Mouse (Mus musculus) left cerebral cortex, postnatal 25 days (tissue): Measurements from ENCODE around the gene Lmtk3. TPM values are rescaled to one million over a fixed set of nuclear protein-coding genes. Genes with fewer than 3 reads are reported as not detected.

ENCODE experiments used
- DNase-seq, 2 experiments: peaks; one replicate each; pipeline ENCODE4 v3.0.0; 2022; ENCODE audit warnings: low spot score in 2 of 2, mixed read lengths in 1 of 2
- intact Hi-C: fragments of 180-260 bp; cut with DNase I; formaldehyde crosslinking; loops from one replicate; pipeline ENCODE4 v1.15.1; 2025
- total RNA-seq, 2 experiments: library from RNA; stranded (reverse); gene quantifications; 2 replicates each; pipeline ENCODE4 v1.2.3; 2021

Gene Lmtk3
- total RNA-seq, 2 experiments from 2014 or later, result 220 to 235 TPM

GRCm38 (mm10) chr7:45800001-45800400 lies 16.5 kb downstream of the Lmtk3 start:
- DNase-seq, result no peak
- intact Hi-C loops, result loop anchor here (2.0 to 5.0 kb wide), 2 partner anchors 15 to 83 kb away; partner anchors contain the start of genes Rpl18, Sphk2 and Sult2b1

DNA sequence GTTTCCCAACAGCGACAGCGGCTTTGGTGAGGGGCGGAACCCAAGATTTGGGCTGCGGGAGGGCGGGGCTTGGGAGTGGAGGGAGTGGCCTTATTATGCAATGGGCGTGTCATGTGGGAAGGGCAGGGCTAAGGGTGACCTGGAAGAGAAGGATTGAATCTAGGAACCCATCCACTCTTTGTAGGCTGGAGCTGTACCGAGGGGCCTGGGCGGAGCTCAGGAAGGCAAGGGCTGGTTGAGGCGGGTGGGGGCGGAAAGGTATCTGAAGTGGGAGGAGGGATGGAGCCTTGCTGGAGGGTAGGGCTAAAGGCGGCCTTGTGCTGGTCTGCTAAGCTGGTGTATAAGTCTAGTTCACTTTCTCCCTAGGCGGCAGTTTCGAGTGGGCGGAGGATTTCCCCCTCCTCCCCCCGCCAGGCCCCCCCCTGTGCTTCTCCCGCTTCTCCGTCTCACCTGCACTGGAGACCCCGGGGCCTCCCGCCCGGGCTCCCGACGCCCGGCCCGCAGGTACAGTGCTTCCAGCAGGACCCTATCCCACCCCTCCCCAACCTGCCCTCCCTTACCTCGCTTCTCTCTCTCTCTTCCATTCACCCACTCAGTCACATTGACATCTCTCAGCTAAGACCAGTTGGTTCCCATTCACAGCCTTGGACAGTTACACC lies 17.1 kb downstream of the Lmtk3 start:
- no peak for DNase-seq
- intact Hi-C loops, result loop anchor here (1.0 to 5.0 kb wide), 3 partner anchors 16 to 83 kb away; partner anchors contain the start of genes Rpl18, Sphk2 and Sult2b1

DNA sequence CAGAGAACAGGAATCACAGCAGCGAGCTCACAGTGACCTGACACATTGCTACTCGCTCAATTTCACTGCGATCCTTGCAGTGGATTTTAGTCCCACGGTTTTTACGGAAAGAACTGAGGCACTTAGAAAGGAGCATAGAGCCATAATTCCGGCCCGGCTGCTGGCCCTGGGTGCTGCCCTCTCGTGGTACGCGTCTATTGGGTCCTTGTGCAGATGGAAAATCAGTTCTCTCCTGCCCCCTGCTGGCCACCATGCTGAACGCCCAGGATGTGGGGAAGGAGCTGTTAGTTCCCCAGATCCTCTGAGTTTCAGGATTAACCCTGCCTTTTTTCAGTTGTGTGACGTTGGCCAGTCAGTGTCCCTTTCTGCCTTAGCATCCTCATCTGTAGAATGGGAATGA lies 17.8 kb downstream of the Lmtk3 start:
- DNase-seq, result peak; percentile 92 to 94
- intact Hi-C loops, result loop anchor here (1.0 to 5.0 kb wide), 3 partner anchors 17 to 84 kb away; partner anchors contain the start of genes Rpl18, Sphk2 and Sult2b1

DNA sequence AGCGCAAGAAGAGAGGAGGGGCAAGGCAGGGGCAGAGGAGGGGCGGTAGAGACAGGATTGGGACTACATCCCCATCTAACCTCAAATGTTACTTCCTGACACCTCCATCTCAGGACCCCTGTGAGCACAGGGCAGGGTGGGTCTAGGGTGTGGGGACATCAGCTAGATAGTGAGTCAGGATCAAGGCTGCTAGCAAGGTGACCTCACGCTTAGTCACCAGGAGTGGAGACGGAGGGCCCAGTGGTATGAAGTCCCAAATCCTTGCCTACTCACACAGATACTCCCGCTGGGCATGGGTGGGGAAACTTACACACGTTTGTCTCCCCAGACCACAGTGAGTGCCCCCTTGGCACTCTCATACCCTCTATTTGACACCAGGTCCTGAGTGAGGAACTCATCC lies 19.0 kb downstream of the Lmtk3 start:
- no peak for DNase-seq
- intact Hi-C loops, result loop anchor here (5.0 kb wide), 1 partner anchor 85 kb away; the partner anchor contains the start of genes Rpl18 and Sphk2

- DNase-seq, result no peak
- intact Hi-C loops, result no loop called here
Measured at GRCm38 (mm10) chr7:45805941-45806340, 22.4 kb downstream of the Lmtk3 start.

GRCm38 (mm10) chr7:45808471-45808870 lies 24.9 kb downstream of the Lmtk3 start:
- no peak for DNase-seq
- intact Hi-C loops, result no loop called here

GRCm38 (mm10) chr7:45809276-45810075 lies 25.9 kb downstream of the Lmtk3 start:
- DNase-seq, result no peak

GRCm38 (mm10) chr7:45812921-45813320 lies 29.4 kb downstream of the Lmtk3 start:
- DNase-seq, result no peak
- intact Hi-C loops, result no loop called here

More at GRCm38 (mm10) chr7:45809276-45810075, 25.9 kb downstream of the Lmtk3 start:
- intact Hi-C loops, result no loop called here

GRCm38 (mm10) chr7:45813787-45814779 lies 30.5 kb downstream of the Lmtk3 start, which contains the start of gene Cyth2:
TSS of gene Cyth2 (minus strand) at chr7:45814581.
- intact Hi-C loops, result no loop called here

DNA sequence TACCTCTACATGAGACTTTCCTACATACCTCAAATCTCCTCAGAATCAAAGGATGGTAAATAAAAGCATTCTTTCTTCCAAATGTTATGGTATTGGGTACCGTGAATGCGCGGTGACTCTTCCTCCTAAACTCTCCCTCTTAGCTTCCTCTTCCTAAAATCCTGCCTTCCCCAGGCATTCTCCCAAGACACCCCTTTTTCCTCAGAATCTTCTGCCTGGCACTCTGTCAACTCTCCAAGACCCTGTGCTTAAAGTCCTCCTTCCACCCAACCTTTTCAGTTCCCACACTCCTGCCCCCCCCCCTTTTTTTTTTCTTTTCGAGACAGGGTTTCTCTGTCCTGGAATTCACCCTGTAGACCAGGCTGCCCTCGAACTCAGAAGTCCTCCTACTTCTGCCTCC lies 31.3 kb downstream of the Lmtk3 start:
- intact Hi-C loops, result no loop called here
- DNase-seq, result no peak

More at GRCm38 (mm10) chr7:45813787-45814779, 30.5 kb downstream of the Lmtk3 start, which contains the start of gene Cyth2:
- DNase-seq, result peak; percentile 99 to 100

DNA sequence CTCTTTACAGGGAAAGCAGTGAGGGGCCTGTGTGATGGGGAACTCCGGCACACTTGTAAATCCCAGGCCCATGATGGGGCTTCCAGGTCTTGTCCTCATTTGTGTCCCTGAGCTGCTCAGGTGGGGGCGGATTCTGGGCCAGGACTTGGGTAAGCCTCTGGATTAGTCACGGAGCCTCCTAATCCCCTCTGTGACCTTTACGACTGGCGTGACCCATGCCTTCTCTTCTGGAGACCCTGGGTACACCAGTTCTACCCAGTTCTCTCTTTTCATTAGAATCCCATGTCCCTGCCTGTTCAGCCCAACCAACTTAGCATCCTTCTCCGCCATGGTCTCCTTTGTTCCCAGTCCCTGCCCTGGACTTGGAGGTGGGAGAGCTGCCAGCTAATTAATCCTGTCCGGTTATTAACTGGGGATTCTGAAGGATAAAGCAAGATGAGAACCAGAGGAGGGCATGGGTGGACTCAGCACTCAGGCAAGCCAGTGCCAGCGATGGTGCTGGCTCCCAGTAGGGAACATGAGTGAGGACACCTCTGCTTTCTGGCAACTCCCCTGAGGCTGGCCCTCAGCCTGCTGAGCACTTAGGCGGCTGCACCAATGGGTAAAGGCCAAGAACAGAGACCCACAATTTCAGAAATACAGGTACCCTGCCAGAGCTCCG lies 31.9 kb downstream of the Lmtk3 start:
- no peak for DNase-seq
- intact Hi-C loops, result no loop called here

GRCm38 (mm10) chr7:45815984-45816351 lies 32.4 kb downstream of the Lmtk3 start:
- no peak for DNase-seq
- intact Hi-C loops, result no loop called here

DNA sequence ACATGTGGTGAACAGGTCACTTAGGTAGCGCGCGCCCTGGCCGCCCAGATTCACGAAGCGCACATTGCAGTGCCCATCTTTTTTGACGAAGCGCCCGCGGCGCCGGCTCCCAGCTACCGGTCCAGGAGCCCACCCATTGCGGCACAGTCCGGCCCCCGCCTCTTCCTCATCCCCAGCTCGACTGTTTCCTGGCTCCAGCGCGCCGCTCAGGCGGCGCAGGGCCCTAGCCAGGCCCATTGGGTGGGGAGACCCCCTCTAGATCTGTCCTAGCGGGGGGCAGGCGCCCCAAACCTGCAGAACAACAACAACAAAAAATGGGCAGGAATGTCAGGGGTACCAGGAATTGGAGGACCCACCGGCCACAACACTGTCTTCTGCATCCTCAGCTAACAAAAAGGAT lies 36.3 kb downstream of the Lmtk3 start:
- DNase-seq, result no peak
- intact Hi-C loops, result no loop called here

- intact Hi-C loops, result no loop called here
- DNase-seq, result no peak
Measured at GRCm38 (mm10) chr7:45820913-45821312, 37.4 kb downstream of the Lmtk3 start.

- DNase-seq, result no peak
- intact Hi-C loops, result no loop called here
Measured at GRCm38 (mm10) chr7:45824598-45824997, 41.1 kb downstream of the Lmtk3 start, which contains the start of gene Kcnj14. TSS of gene Kcnj14 (minus strand) at chr7:45824782.

DNA sequence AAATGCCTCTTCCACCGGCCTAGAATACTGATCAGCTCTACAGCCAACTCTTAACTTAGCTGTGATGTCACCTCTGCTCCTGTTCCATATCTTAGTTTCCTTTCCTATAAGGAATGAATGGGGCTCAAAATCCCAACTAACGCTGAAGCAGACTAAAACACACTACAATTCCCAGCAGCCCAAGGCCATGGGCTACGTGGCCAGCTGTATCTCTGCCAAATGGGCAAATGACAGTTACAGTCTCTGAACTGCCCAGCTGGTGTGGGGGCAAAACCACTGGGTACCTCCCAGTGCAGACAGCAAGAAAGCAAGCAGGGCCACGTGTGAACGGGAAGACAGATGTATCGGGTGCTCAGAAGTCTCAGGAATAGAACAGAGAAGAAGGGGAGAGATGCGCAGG lies 43.1 kb downstream of the Lmtk3 start:
- intact Hi-C loops, result no loop called here
- no peak for DNase-seq

- DNase-seq, result peak; percentile 90 to 92
- intact Hi-C loops, result no loop called here
Measured at GRCm38 (mm10) chr7:45830427-45831127, 47.0 kb downstream of the Lmtk3 start, which contains the start of gene Grwd1. TSS of gene Grwd1 (minus strand) at chr7:45830944.

DNA sequence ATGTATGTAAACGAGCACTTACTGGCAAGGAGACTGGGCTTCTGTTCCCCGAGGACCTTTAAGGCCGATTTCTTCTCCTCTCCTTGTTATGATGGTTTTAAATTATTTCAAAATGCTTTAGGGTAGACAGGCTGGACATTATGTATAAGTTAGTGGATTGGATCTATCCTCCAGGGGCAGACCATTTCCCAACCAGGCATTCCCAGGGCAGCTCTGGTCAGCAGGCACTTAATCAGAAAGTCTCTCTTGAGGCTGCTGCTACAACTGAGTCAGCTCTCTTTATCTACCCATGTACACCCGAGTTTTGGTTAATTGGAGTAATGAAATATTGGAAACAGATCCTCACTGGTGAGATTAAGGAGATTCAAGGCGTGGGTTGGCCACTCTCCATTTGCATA lies 47.6 kb downstream of the Lmtk3 start:
- DNase-seq, result no peak
- intact Hi-C loops, result no loop called here
